Mouse (Mus musculus) heart, embryonic 16.5 days (tissue): ENCODE measurements at regions not wholly inside any gene's neighbourhood (a gene's known extent, or its start where the extent isn't known, plus 50 kb on each side); places are given as distances from the start of the nearest gene placed in this dataset.

Experiments used
- ATAC-seq: fragments of 200-750 bp; cut with Nextera tagmentation; replicated peaks from 2 replicates; pipeline ENCODE4 v1.8.0; 2017; ENCODE audit warnings: moderate number of reproducible peaks; ENCODE audit not compliant: insufficient read depth, low FRiP score; ENCODE audit errors: extremely low read depth
- H3K27ac ChIP-seq: fragments of 300-500 bp; sonication (generic); 2 replicates; pipeline ENCODE4 v1.5.1; 2014; ENCODE audit warnings: mild to moderate bottlenecking, low read length, control low read depth, moderate library complexity
- H3K27me3 ChIP-seq: fragments of 300-500 bp; sonication (generic); 2 replicates; pipeline ENCODE4 v1.6.1; 2014; ENCODE audit warnings: low read length, mixed read lengths; ENCODE audit not compliant: control insufficient read depth, insufficient read depth
- H3K36me3 ChIP-seq: fragments of 300-500 bp; sonication (generic); 2 replicates; pipeline ENCODE4 v1.6.1; 2014; ENCODE audit not compliant: control insufficient read depth, insufficient read depth
- H3K4me1 ChIP-seq: fragments of 300-500 bp; sonication (generic); 2 replicates; pipeline ENCODE4 v1.6.1; 2014; ENCODE audit warnings: low read length, mixed read lengths; ENCODE audit not compliant: control insufficient read depth, insufficient read depth
- H3K4me2 ChIP-seq: fragments of 300-500 bp; sonication (generic); 2 replicates; pipeline ENCODE4 v1.6.1; 2014; ENCODE audit warnings: low read depth, mild to moderate bottlenecking, control low read depth, low read length
- H3K4me3 ChIP-seq: fragments of 300-500 bp; sonication (generic); 2 replicates; pipeline ENCODE4 v1.5.1; 2014; ENCODE audit warnings: mild to moderate bottlenecking, control low read depth, low read length
- H3K9ac ChIP-seq: fragments of 300-500 bp; sonication (generic); 2 replicates; pipeline ENCODE4 v1.6.1; 2014; ENCODE audit warnings: low read length, control low read depth
- H3K9me3 ChIP-seq: fragments of 300-500 bp; sonication (generic); replicated peaks from 2 replicates; pipeline ENCODE4 v1.6.1; 2016; ENCODE audit warnings: low read length; ENCODE audit not compliant: control insufficient read depth
- WGBS: fragments of 180-500 bp; shearing (Covaris S2); extraction: QIAGEN DNeasy Blood & Tissue Kit; methylation state at CpG from one replicate; pipeline ENCODE4 v1.1.7; 2014; 5-methylcytosine and 5-hydroxymethylcytosine counted together

DNA sequence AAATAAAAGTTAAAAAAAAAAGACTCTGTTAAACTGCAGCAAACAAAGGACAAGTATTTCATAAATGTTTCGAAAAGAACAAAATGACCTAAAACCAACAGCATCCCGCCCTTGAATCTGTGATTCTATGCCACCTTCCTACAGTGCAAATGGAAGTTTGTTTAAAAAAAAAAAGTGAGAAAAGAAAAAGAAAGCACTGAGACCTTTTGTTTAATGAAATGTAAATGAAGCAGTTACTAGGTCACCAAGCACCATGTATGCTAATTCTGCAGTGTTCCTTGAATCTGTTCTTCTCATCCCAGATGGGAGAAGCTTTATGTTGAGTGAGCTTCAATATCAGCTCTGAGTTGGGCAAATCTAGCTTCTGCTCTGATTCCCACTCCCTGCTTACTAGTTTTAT is 64.8 kb downstream of the Dnajb9 start:
- Histone ChIP-seq H3K4me1 (no peaks in the 10 kb centered on the region), H3K4me2 (no peak overlapping the region), H3K27me3 (no peaks in the 10 kb centered on the region), H3K27ac (no peak overlapping the region), H3K9ac (no peak overlapping the region), H3K4me3 (no peak overlapping the region), H3K36me3 (no peaks in the 10 kb centered on the region), H3K9me3 (no peaks in the 10 kb centered on the region; the same call in 1 of the 2 replicates)
- ATAC-seq = no peak
- WGBS = 73% methylated on average over 2 of the region's 2 CpGs

DNA sequence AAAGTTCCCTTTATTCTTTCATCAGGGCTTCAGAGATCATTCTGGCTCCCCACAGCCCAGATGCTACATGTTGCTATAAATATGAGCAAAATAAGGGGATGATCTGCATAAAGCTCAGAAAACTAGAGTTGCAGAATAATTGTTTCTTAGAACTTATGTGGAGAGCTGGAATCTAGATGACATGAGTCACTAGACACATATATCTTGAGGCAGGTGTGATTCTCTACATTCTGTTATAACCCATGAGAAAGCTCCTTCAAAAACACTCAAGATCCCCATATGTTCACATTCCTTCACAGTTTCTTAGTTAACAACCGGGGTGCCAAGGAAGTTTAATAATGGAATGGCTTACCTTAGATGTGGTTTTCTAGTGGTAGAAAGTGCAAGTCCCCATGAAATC is 71.1 kb downstream of the Dnajb9 start:
- ATAC-seq = no peak
- no peak overlapping the region for H3K4me3 ChIP-seq
- no peaks in the 10 kb centered on the region for H3K27me3 ChIP-seq
- H3K27ac ChIP-seq = no peak overlapping the region
- WGBS = 62% methylated on average over 1 of the region's 1 CpGs
- no peak overlapping the region for H3K9ac ChIP-seq
- H3K36me3 ChIP-seq = no peaks in the 10 kb centered on the region
- no peak overlapping the region for H3K4me2 ChIP-seq
- no peaks in the 10 kb centered on the region for H3K9me3 ChIP-seq
- H3K4me1 ChIP-seq = no peaks in the 10 kb centered on the region

DNA sequence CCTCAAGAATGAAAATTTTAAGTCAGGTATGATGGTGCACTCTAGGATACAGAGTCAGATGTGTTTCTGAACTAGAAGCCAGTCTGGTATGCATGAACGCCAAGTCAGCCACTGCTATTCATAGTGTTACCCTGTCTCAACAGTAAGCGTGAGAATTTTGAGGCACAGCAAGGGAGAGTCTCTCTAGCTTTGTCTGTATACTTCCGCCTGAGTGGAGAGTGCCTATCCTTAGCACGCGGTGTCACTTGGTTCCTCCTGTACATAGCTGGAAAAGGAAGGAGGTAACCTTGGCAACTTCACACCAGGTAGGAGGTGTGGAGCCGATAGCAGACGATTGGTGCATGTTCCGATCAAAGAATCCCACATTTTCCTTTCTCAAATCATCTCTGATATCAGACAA is 81.3 kb downstream of the Dnajb9 start:
- no peak overlapping the region for H3K27ac ChIP-seq
- no peaks in the 10 kb centered on the region for H3K9me3 ChIP-seq
- no peaks in the 10 kb centered on the region for H3K27me3 ChIP-seq
- H3K4me3 ChIP-seq = no peak overlapping the region
- H3K4me1 ChIP-seq = no peaks in the 10 kb centered on the region
- no peak for ATAC-seq
- H3K36me3 ChIP-seq = no peaks in the 10 kb centered on the region
- H3K4me2 ChIP-seq = no peak overlapping the region
- H3K9ac ChIP-seq = no peak overlapping the region
- 88% methylated on average over 8 of the region's 8 CpGs for WGBS

DNA sequence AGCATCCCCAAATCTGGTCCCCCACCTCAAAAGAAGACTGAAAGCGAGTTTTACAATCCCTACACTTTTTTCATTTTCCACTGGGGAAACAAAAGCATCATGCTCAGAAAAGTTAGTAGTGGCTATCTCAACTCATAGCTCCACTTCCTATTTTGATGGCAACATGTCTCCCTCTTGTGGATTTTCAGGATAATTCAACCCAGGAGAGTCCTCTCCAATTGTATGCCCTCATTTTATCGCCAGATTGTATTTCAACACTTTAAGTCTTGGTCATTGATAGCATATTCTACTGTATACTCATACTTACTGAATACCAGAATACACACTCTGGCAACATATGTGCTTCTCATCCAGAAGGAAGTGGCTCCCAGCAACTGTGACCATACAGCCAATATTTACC is 105.0 kb downstream of the Dnajb9 start:
- Histone ChIP-seq H3K4me2 (no peak overlapping the region), H3K27me3 (no peaks in the 10 kb centered on the region), H3K9me3 (no peaks in the 10 kb centered on the region), H3K9ac (no peak overlapping the region), H3K27ac (no peak overlapping the region), H3K4me1 (no peaks in the 10 kb centered on the region), H3K36me3 (no peaks in the 10 kb centered on the region), H3K4me3 (no peak overlapping the region)
- ATAC-seq = no peak
- WGBS = 27% methylated on average over 2 of the region's 2 CpGs

DNA sequence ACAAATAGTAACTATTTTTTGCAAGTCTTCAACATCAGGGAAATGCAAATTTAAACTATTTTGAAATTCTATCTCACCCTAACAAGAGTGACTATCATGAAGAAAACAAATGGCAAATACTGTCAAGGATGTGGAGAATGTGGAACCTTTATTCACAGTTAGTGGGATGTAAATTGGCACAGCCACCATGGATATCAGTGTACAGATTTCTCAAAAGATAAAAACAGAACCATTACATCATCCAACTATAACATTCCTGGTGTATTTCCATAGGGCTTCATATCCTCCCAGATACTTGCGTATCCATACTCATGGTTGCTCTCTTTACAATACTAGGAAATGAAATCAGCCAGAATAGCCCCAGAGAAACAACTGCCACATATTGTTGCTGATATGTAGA is 110.9 kb downstream of the Dnajb9 start:
- H3K9me3 ChIP-seq = no peaks in the 10 kb centered on the region
- H3K4me3 ChIP-seq = no peak overlapping the region
- no peaks in the 10 kb centered on the region for H3K27me3 ChIP-seq
- no peak overlapping the region for H3K9ac ChIP-seq
- H3K27ac ChIP-seq = no peak overlapping the region
- no peaks in the 10 kb centered on the region for H3K36me3 ChIP-seq
- WGBS = 80% methylated on average over 1 of the region's 1 CpGs
- no peak overlapping the region for H3K4me2 ChIP-seq
- ATAC-seq = no peak
- H3K4me1 ChIP-seq = no peaks in the 10 kb centered on the region

DNA sequence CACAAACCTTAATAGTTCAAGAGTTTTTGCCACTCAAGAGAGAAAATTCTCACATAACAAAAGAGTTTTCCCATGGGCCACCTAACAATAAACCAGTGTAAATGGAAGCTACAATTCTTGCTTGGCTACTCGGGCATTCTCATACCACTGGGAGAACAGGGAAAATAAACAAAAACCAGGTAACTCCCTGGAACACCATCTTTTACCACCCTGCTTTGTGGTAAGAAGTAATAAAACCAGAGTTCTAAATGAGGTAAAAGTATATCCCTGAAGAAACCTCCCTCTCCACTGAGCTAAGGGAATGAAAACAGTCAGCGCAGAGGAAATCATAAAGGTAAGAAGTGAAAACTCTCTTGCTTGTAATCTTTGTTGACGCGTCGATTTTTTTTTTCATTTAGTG is 138.4 kb downstream of the Dnajb9 start:
- H3K4me1 ChIP-seq = no peaks in the 10 kb centered on the region
- WGBS = 86% methylated on average over 5 of the region's 5 CpGs
- H3K9ac ChIP-seq = no peak overlapping the region
- no peaks in the 10 kb centered on the region for H3K36me3 ChIP-seq
- H3K27ac ChIP-seq = no peak overlapping the region
- no peaks in the 10 kb centered on the region for H3K9me3 ChIP-seq
- H3K4me3 ChIP-seq = no peak overlapping the region
- no peaks in the 10 kb centered on the region for H3K27me3 ChIP-seq
- H3K4me2 ChIP-seq = no peak overlapping the region
- no peak for ATAC-seq

DNA sequence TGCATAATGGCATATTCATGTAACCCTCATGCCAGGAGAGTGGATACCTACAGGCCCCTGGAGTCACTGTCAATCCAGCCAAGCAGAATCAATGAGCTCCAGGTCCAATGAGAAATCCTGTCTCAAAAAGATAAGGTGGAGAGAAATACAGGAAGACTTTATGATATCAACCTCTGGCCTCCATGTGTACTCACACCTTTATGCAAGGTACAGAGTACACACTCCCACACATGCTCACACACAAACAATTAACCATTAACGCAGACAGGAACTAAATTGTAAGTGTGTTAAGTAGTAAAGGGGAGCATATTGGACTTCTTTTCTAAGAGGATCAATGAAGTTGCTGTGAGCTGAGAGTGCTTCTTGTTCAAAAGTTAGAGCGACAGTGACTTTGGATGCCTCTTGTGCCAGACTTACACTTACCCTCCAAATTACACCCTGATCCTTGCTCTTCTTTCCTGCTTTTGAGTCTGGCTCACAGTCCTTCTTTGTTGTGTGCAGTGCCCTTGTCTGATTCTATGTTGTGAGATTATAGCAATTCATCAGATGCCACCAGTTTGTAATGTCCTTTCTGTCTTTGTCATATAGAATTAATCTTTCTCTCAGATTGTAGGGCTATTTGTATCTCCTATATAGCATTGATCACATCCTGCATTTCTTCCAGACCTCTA is 153.5 kb downstream of the Dnajb9 start:
- Histone ChIP-seq H3K9ac (no peak overlapping the region), H3K4me2 (no peak overlapping the region), H3K4me1 (no peaks in the 10 kb centered on the region), H3K9me3 (no peaks in the 10 kb centered on the region), H3K36me3 (no peaks in the 10 kb centered on the region), H3K4me3 (no peak overlapping the region), H3K27me3 (no peaks in the 10 kb centered on the region), H3K27ac (no peak overlapping the region)
- WGBS = 84% methylated on average over 2 of the region's 2 CpGs
- ATAC-seq = no peak

DNA sequence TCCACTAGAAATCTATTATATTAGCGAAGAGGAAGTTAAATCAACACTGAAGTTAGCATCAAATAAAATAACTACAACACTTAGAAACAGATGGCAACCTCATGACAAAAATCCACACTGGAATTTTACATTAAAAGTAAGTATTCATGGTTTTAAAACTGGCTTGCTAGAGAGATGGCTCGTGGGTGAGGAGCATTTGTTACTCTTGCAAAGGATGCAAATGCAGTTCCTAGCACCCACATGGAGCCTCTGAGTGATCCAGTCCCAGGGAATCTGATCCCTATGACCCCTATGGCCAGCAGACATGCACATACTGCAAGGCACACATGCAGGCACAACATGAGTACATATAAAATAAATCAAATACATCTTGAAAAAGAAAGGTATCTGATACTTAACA is 164.3 kb downstream of the Dnajb9 start:
- Histone ChIP-seq H3K27me3 (no peaks in the 10 kb centered on the region), H3K9ac (no peak overlapping the region), H3K4me3 (no peak overlapping the region), H3K27ac (no peak overlapping the region), H3K36me3 (no peaks in the 10 kb centered on the region), H3K4me1 (peaks cover 20% of the 10 kb centered on the region), H3K4me2 (no peak overlapping the region), H3K9me3 (no peaks in the 10 kb centered on the region)
- WGBS = 74% methylated on average over 2 of the region's 2 CpGs
- ATAC-seq = no peak

DNA sequence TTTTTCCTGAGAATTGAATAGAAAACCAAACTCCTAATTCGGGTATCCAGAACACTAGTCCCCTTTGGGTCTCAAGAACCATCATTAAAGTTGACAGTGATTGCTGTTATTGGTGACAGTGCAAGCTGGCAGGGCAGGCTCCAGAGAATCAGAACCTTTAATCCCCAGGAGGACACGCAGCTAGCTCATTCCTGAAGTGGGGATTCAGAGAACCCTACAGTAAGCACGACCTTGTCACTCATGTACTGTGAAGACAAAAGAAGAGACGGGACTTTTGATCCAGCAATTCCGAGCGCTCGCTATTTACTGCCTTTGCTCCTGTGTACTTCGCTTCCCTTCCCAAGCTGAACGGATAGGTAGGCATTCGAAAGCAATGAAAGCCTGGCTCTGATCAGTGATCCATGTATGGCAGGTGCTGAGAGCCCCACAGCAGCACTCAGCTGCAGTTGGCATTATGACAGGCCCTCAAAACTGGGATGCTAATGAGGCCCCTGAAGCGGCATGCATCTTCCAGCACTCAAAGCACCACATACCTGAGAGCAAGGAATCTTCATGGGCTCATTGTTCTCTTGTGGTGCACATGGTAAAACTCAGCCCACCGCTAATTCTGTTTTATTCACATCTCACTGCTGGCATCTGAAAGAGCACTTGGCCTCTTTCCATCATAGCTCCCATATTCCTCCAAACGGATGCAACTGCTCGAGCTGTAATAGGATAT is 165.6 kb downstream of the Dnajb9 start:
- peak; percentile 63; the same call in 1 of the 2 replicates for ATAC-seq
- H3K9me3 ChIP-seq = no peaks in the 10 kb centered on the region
- no peaks in the 10 kb centered on the region for H3K36me3 ChIP-seq
- H3K27ac ChIP-seq = peak overlapping the region; percentile 62
- no peaks in the 10 kb centered on the region for H3K27me3 ChIP-seq
- peaks cover 20% of the 10 kb centered on the region for H3K4me1 ChIP-seq
- 49% methylated on average over 14 of the region's 14 CpGs for WGBS
- peak overlapping the region; percentile 63 for H3K4me2 ChIP-seq
- peak overlapping the region; percentile 27 for H3K4me3 ChIP-seq
- no peak overlapping the region for H3K9ac ChIP-seq
